Mouse (Mus musculus) thymus, postnatal 10 days (tissue): ENCODE data around the gene Fam124a.
"Not testable (repeated sequence)": the region's sequence is repeated elsewhere in the genome, so short reads cannot be mapped to it uniquely, and the experiment has no call there.

Experiments
- DNase-seq, 2 experiments: peaks; one replicate each; pipeline ENCODE4 v3.0.0; 2021; ENCODE audit warnings: low spot score in 2 of 2

The Fam124a gene

GRCm38 (mm10) chr14:62574906-62575305 lies 19.4 kb downstream of the Fam124a start:
- DNase-seq = no peak

GRCm38 (mm10) chr14:62575862-62576261 lies 20.3 kb downstream of the Fam124a start:
- no peak for DNase-seq

DNA sequence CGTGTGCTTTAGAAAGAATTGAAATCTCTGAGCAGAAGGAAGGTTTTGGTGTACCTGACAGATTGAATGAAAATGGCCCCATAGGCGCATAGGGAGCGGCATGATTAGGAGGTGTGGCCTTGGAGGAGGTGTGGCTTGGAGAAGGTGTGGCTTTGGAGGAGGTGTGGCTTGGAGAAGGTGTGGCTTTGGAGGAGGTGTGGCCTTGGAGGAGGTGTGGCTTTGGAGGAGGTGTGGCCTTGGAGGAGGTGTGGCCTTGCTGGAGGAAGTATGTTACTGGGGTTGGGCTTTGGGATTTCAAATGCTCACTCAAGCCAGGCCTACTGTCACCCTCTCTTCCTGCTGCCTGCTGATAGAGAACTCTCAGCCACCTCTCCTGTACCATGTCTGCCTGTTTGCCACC lies 25.4 kb downstream of the Fam124a start:
- DNase-seq = no peak

- no peak for DNase-seq
Measured at GRCm38 (mm10) chr14:62581768-62582167, 26.2 kb downstream of the Fam124a start.

GRCm38 (mm10) chr14:62584637-62585036 lies 29.1 kb downstream of the Fam124a start:
- no peak for DNase-seq

- DNase-seq = no peak
Measured at GRCm38 (mm10) chr14:62585338-62585737, 29.8 kb downstream of the Fam124a start.

DNA sequence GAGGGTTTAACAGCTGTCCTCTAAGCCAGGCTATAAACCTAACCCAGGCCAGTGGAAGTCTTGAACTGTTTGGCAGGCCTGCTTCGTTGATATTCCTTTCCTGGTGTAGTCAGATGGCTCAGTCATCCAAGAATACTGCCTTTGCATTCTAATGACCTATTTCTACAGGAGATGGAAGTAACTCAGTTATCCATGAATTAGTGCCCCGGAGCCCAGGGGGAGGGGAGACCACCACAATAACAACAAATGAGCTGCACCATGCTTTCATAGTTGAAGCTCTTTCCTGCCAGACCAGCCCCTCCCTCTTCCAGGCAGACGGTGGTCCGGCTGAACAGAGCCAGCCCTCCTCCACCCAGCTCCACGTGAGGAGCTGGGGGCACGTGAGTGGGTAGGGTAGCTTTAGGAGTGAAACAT lies 44.6 kb downstream of the Fam124a start:
- no peak for DNase-seq

DNA sequence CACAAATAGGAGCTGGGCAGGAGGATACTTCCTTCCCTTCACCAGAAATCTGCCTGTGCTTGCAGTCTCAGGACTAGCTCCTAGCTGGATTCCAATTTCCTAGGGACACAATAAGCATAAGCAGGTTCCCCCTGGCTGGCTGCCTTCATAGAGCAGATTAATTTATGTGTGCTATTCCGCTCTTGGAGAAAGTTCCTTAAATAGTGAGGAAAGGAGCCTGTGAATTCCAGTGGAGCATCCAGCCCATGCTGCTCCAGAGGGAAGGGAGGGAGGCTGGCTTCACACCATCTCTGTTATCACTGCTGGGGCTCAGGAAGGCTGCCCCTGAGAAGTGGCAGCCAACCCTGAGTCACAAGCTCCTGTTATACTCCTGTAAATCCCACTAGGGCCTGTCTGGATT lies 46.7 kb downstream of the Fam124a start:
- no peak for DNase-seq

- DNase-seq = no peak
Measured at GRCm38 (mm10) chr14:62602869-62603268, 47.3 kb downstream of the Fam124a start.

DNA sequence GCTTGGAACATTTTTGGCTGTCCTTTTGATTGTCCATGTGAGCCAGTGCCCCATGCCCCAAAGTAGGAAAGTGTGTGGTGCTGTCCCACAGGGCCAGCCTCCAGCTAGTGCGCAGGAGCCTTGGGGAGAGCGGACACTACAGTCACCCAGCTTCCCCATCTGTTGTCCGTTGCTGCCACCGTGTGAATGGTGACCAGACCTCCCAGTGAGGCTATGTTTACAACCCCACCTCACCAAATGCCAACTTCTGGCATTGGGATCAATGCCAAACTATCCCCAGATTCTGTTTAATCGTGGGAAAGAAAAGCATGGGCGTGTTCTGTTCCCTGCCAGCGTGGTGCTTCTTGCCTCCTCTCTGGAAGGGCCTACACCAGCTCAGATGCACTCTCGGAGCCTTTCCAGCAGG lies 52.3 kb downstream of the Fam124a start:
- no peak for DNase-seq

GRCm38 (mm10) chr14:62609904-62610303 lies 54.4 kb downstream of the Fam124a start:
- no peak for DNase-seq

- no peak for DNase-seq
Measured at GRCm38 (mm10) chr14:62622393-62622792, 66.9 kb downstream of the Fam124a start.

DNA sequence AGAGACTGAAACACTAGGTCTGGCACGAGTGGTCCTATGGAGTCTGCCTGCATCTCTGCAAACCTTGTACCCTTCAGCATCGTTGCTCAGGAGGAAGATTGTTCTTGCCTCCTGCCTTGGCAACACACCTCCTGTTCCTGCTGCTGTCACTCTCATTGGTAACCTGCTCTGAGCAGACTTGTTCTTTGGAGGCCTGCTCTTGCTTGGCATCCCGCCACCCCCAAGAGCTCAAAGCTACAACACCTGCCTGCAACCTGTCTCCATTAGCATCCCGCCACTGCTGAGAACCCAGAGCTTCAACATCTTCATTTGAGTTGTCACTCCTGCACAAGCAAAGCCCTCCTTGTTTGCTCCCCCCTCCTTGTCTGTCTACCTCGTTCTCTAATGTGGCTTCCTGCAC lies 72.4 kb downstream of the Fam124a start:
- no peak for DNase-seq

GRCm38 (mm10) chr14:62637436-62638344 lies 82.2 kb downstream of the Fam124a start:
- no peak for DNase-seq

GRCm38 (mm10) chr14:62638345-62638702 lies 82.8 kb downstream of the Fam124a start:
- no peak for DNase-seq

DNA sequence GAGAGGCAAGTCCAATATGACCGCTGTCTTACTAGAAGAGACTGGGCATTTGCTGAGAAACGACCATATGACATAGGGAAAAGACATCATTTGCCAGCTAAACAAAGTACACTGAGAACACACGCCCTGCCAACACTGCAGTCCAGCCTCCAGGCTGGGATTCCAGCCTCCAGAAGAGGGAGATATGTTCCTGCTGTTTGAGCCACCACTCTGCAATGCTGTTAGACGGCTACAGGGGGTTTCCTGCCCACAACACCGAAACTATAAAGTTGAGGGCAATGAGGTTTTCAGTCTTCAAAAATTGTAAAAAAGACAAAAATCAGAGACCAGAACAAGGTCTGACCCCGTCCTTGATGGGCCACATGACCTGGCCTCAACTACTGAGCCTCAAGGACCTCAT lies 83.6 kb downstream of the Fam124a start:
- DNase-seq = no peak

- DNase-seq = no peak
Measured at GRCm38 (mm10) chr14:62639551-62639950, 84.0 kb downstream of the Fam124a start.

DNA sequence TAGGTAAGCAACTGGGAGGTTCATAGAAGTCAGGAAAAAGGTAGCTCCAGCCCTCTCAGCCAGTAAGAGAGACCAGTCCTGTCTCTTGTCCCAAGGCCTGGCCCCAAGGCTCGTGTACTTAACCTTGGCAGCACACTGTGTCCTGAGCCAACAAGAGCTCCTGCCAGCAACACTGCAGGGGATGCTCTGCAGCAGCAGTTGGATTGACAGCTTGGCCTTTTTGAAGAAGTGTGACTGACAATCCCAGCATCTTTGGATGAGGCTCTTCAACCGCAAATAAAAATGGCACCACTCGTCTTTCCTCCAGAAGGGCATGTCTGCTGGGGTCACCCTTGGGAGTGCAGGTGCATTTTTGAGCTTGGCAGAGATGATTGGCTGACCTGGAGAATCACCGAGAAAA lies 84.9 kb downstream of the Fam124a start:
- DNase-seq = no peak

GRCm38 (mm10) chr14:62642368-62642767 lies 86.8 kb downstream of the Fam124a start:
- DNase-seq = not testable (repeated sequence)

- no peak for DNase-seq
Measured at GRCm38 (mm10) chr14:62648405-62648804, 92.9 kb downstream of the Fam124a start.

- no peak for DNase-seq
Measured at GRCm38 (mm10) chr14:62650376-62650775, 94.8 kb downstream of the Fam124a start.

DNA sequence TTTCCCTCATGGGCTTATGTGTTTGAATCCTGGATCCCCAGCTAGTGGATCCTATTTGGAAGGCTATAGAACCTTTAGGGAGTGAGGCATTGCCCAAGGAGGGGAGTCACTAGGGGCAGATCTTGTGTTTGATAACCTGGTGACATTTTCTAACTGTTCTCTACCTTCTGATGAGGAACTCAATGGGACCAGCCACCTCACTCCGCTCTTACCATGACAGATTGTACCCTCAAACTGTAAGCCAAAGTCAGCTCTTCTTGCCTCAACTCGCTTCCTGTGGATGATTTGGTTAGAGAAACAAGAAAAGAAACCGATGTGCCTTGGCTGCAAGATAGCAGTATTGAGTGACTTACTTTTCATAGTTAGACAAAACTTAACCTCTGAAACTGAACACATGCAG lies 96.2 kb downstream of the Fam124a start:
- no peak for DNase-seq

DNA sequence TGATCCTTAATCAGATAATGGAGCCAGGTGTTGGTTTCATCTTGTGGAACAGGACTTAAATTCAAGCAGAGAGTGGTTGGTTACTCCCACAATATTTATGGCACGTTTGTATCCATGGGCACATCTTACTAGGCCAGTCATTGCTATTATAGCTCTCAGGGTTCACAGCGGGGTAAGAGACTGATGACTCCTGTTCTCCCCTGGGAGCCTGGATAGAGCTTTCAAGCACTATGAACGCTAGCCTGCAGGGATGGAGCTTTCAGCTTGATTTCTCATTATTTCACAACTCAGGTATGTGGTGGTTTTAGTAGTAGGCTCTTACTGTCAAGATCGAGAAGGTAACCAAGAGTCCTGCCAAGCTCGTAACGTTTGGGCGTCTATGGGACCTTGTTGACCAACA lies 100.5 kb downstream of the Fam124a start:
- DNase-seq = no peak

DNA sequence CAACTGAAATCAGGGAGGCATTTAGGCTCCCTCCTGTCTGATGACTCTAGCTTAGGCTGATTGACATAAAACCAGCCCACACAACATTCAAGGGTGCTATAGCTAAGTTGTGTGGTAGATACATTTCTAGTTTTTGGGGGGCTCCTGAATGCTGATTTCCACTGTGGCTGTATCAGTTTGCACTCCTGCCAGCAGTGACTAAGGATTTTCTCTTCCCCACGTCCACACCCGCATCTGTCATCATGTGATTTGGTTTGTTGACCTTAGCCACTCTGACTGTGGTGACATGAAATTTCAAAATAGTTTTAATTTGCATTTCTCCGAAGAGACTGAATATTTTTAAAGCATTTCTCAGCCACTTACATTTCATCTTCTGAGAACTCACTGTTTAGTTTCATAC lies 101.9 kb downstream of the Fam124a start:
- DNase-seq = no peak
